Mouse (Mus musculus) left cerebral cortex, adult 9 months (tissue): Measurements from ENCODE around the gene Fam102a.

ENCODE experiments used
- DNase-seq, 2 experiments: peaks; one replicate each; pipeline ENCODE4 v3.0.0; 2022; ENCODE audit warnings: low spot score in 2 of 2

The Fam102a gene

DNA sequence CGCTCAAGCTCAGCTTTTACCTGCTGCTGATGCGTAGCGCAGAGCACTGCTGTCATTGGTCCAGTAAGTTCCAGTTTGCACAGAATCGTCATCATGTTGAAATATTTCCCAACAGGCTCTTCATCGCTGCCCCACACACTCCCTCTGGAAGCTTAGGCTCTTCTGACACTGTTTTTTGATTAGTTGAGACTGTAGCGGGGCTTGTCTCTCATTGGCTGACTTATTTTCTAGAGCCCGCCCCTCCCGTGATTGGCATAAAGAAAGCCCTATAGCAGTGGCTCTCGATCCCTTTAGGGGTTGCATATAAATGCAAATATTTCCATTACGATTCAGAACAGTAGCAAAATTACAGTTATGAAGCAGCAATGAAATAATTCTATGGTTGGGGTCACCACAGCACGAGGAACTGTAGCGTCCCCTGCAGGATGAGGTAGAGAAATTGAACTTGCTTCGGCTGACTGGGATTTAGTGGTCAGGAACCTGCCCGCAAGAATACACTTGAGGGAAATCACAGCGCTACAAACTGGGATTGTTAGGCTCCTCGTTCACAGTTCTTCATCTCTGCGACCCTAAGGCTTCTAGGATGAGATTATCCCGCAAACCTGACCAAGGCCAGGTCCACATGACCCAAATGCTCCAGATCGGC lies 46.4 kb downstream of the Fam102a start:
- peak; percentile 67 to 90 for DNase-seq

- DNase-seq: peak in 1 of 2 experiments; percentile 94
These were observed 48.0 kb downstream of the Fam102a start for GRCm38 (mm10) chr2:32582830-32583799.

- no peak for DNase-seq
These were observed 50.1 kb downstream of the Fam102a start for GRCm38 (mm10) chr2:32585149-32585714.

DNA sequence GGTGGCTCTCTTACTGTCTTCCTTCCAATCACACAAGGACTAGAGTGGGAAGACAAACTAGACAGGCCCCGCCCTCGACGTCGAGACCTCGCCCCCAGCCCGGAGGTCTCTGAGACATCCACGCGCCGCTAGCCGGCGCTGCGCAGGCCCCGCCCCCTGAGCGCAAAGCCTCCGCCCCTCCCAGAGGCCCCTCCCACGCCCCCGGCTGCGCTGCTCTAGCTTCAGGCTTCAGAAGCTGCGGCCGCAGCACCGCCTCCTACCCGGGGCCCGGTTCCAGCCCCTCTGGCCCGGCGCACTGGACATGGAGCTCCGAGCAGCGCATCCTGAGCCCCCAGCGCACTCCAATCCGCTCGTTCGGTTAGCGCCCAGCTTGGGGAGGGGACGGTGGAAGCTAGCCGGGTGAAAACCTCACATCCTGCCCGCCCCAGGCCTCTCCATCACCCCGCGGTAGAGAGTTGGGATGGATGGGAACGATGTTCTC lies 51.8 kb downstream of the Fam102a start, which contains the start of gene St6galnac4:
Gene St6galnac4 (plus strand): TSS at position 225 of the 481 bp plus-strand sequence.
- peak in 1 of 2 experiments; percentile 88 for DNase-seq

DNA sequence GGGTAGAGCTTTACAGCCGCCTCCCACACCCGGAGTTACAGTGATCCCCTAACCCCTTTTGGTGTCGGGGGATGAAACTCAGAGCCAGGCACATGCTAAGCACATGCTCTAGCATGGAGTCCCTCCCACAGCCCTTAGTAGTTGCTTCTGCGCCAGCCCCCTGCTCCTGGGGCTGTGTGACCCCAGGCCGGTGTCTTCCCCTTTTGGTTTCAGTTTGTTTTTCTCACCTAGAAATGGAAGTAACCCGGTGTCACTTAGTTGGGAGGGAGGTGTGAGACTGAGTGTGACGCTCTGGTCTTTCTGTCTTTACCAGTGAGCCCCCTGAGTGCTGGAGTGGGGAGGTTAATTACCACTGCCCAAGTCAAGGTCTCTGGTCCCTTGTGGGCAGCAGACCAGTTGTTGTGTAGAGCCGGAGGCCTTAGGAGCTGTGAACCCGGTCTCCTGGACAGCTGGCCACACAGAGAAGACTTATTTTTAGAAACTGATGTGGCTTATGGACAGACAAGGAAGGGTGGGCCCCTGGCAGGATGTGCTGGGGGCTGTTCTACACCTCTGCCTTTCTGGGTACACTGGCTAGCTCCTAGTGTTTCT lies 52.7 kb downstream of the Fam102a start:
- DNase-seq: no peak

DNA sequence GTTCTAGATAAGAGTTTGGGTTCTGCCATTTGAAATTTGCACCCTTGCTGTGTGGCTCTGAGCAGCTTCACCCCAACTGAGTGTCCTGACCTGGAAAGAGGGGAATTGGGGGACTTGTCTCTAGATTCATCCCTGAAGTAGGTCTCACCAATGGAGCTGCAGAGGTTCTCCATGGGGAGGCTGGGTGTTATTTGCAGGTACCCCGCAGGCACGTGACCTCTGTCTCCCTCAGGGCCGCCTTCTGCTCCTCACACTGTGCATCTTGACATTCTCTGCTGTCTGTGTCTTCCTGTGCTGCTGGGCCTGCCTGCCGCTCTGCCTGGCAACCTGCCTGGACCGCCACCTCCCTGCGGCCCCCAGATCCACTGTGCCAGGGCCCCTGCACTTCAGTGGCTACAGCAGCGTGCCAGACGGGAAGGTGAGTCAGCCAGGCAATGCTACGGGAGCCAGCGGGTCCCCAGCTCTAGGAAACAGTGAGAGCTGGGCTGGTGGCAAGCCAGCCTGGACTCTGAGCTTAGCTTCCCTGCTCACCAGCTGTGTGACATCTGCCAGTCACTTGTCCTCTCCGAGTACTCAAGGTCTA lies 54.2 kb downstream of the Fam102a start:
- DNase-seq: no peak

DNA sequence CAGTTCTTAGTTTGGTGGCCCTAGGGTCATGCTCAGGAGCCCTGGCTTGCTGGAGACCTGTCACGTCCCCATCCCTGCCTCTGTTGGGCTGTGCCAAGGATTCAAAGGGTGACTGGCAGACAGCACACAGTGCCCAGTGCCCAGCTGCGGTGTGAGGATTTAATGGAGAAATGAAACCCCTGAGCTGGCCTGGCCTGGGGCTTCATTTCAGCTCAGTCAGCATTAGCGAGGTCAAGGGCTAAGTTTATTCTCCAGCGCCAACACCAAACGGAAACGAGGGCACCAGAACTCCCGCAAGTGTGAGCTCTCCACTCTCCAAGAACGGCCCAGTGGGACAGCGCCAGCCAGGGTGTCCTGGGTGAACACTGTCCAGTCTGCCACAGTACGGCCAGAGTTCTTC lies 55.1 kb downstream of the Fam102a start:
- DNase-seq: no peak

DNA sequence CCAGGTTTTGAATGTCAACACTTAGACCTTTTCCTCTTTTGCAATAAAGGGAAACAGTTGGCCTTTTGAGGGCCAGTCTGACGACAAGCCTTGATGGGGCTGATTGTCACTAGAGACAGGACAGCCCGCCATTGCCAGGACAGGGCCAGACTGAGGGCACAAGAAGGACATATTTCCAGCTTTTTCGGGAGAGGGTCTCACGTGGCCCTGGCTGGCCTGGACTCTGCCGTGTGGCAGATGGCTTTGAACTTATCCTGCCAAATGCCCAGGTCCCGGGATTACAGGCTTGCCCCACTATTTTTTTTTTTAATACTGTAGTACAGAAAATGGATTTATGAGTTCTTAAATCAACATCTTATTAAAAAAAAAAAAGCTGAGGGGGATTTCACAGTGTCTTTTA lies 56.1 kb downstream of the Fam102a start:
- DNase-seq: no peak

- DNase-seq: no peak
These were observed 61.6 kb downstream of the Fam102a start for GRCm38 (mm10) chr2:32596725-32597124.

DNA sequence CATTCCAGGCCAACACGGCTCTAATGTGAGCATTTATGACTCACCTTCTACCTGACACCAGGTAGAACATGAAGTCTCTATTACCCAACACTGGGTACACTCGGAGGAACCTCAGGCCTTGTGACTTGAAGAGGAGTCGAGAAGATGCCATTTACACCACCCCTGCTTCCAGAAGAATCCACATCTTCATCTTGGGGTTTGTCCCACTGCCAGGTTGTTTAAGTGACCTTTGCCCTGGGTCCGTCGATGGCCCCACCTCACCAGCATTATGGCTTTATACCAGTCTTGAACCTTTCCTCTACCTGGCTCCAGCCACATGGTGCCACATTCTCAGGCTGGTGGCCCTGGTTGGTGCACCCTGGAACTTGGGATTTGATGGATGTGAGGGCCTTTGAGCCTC lies 62.1 kb downstream of the Fam102a start:
- DNase-seq: no peak

- DNase-seq: no peak
These were observed 62.6 kb downstream of the Fam102a start for GRCm38 (mm10) chr2:32597699-32598098.

- no peak for DNase-seq
These were observed 63.4 kb downstream of the Fam102a start for GRCm38 (mm10) chr2:32598506-32598905.

DNA sequence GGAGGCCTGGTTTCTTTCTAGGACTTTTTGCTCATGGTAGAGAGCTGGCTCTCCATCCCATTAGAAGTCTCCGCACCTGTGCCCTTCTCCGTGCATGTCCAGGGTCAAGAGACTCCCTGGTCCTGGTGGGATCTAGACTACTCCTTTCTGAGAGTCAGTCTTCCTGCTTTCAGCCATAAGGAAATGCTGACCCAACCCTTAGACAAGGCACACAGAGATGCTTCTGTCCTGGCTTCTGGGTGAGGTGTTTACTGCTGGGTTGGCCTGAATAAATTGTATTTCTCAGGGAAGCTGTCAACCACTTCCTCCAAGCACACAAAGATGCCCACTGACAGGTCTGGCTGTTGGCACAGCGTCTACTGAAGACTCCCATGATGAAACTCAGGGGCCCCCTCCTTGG lies 64.3 kb downstream of the Fam102a start, which contains the start of gene St6galnac6:
Gene St6galnac6 (plus strand): TSS at position 301 of the 400 bp plus-strand sequence.
- no peak for DNase-seq

- no peak for DNase-seq
These were observed 66.4 kb downstream of the Fam102a start for GRCm38 (mm10) chr2:32601417-32602065.

- peak in 1 of 2 experiments; percentile 93 for DNase-seq
These were observed 67.5 kb downstream of the Fam102a start for GRCm38 (mm10) chr2:32602600-32603054.

GRCm38 (mm10) chr2:32604631-32605030 lies 69.5 kb downstream of the Fam102a start:
- DNase-seq: no peak

DNA sequence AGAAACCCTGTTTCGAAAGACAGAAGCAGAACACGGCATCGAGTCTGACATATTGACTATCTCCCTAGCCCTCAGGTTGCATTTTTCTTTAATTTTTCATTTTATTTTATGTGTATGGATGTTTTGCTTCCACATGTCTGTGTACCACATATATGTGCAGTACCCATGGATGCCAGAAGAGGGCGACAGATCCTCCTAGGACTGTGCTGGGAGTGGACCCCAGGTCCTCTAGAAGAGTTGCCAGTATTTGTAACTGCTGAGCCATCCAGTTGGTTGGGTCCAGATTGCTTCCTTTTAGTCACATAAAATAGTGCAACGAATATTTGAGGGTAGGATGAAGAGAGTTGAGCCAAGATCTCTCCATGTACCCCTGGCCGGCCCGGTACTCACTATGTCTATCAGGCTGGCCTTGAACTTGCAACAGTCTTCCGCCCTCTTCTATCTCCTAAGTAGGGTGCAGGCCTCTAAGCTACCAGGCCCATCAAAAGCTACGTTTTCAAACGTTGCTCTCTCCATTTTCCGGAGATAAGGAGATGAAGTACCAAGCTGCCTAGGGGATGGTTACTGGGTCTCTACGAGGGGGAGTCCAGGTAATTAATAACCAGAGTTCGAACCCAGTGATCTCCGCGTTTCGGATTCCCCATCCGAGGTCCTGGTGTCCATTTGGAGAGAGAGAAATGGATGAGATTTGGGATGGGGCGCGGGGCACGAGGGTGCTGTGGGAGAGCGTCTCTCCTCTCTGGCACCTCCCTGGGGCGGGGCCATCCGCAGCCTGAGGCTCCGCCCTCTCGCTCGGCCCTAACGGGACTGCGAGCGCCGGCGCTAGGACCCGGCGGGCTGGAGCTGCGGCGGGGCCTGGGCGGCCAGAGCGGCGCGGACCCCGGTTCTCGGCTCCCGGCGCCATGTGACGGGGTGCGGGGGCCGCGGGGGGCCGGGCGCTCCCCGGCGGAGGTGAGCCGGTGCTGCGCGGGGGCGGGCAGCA lies 71.3 kb downstream of the Fam102a start:
- peak in 1 of 2 experiments; percentile 80 for DNase-seq

- DNase-seq: peak in 1 of 2 experiments; percentile 57
These were observed 72.3 kb downstream of the Fam102a start for GRCm38 (mm10) chr2:32607262-32607947.
